Mouse (Mus musculus): ENCODE measurements around the gene Rbbp4.
"Not testable (repeated sequence)": the region's sequence is repeated elsewhere in the genome, so short reads cannot be mapped to it uniquely, and the experiment has no call there.

The Rbbp4 gene

DNA sequence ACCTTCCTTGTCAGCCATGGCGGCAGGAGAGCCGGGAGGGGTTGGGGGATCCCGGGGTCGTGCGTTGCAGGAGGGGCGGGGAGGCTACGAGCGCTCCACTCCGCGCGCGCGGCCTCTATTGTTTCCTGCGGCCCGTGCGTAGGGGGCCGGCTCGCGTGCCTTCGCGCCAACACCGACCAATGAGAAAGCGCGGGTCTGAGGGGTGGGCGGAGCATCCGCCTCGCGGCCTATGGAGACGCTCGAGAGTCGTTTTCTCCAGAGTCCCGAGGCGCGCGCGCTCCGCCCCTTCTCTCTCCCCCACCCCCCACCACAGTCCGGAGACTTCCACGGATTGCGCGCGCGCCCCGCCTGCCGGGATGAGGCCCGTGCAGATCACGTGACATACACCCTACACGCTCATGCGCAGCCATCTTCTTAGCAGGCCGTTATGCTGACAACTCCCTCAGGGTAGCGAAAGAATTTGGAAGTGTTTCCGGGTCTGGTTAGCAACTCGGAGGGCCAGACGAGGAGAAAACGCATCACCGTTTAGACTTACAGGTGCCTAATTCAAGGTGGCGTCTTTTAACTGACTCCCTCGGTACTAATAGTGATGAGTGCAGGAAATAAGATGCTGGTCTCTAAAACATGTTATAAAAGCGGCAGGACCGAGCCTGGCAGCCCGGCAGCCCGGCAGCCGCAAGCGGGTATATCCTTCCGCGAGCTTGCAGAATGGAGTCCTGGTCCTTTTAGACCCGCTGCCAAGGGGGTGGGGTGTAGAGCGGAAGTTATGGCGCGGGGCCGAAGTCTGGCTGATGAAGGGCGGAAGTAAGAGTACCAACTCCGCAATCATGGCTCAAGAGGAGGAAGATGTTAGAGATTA lies at the start of gene Rbbp4, which contains the start of gene Zbtb8os:
TSS of gene Rbbp4 (minus strand) at position 155 of the 859 bp plus-strand sequence.
TSS of gene Zbtb8os (plus strand) at position 480 of the 859 bp plus-strand sequence.
- DNase-seq, result peak; percentile 96

GRCm38 (mm10) chr4:129384440-129384839 lies 49.3 kb upstream of the Rbbp4 start:
- DNase-seq, result peak; percentile 59

DNA sequence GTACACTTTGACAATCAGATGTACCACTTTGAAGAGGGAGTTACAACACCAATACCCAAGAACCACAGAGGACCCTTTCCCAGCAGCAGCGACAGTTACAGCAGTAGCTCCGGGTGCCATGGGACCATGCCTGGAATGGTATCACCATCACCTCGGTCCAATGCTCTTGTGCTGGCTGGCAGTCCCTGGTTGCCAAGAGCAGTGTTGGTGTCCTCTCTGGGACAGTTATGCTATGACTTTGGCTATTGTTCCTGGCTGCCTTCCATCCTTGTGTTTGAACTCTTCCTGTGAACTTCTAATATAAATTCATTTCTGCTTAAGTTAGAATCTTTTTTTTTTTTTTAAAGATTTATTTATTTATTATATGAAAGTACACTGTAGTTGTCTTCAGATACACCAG lies 48.4 kb upstream of the Rbbp4 start:
- peak; percentile 39 for DNase-seq

GRCm38 (mm10) chr4:129382488-129382887 lies 47.3 kb upstream of the Rbbp4 start:
- DNase-seq, result no peak

GRCm38 (mm10) chr4:129382029-129382428 lies 46.9 kb upstream of the Rbbp4 start:
- no peak for DNase-seq

DNA sequence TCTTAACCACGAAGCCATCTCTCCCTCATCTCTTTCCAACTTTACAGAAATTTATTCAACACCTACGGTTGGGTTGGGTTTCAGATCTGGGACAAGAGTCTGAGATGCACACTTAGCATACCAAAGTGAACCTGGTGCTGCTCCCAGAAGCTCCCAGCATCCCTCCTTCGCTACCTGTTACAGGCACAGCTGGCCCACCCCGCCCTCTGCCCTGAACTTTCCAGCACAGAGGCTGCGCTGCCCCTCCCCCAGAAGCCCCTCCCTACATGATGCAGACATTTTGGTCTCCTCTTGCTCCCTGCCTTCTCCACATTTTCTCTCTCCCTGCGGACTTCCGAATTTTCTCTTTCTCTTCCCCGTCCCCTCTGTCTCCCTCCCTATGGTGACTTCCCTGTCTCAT lies 46.0 kb upstream of the Rbbp4 start:
- DNase-seq, result no peak

- DNase-seq, result no peak
These were observed 44.6 kb upstream of the Rbbp4 start for GRCm38 (mm10) chr4:129379805-129380204.

- peak; percentile 65 for DNase-seq
These were observed 42.6 kb upstream of the Rbbp4 start, which contains the start of gene Zbtb8a for GRCm38 (mm10) chr4:129377601-129378390. Gene Zbtb8a, minus strand, starts transcription at chr4:129378116.

- peak; percentile 52 for DNase-seq
These were observed 41.9 kb upstream of the Rbbp4 start for GRCm38 (mm10) chr4:129376961-129377545.

DNA sequence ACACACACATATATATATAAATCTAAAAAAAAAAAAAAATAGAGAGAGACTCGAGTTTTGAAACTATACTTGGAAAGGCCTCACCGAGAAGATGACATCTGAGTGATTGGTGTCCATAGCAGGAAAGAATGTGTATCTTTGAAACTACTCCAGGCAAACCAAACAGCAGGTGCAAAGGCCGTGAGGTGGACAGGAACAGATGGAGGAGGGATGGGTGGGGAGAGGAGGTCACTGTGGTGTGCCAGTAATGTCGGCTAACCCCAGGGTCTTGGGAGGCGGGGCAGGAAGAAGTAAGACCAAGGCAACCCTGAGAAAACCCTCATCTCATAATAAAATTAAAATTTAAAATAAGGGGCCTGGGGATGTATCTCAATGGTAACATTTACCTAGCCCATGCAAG lies 40.7 kb upstream of the Rbbp4 start:
- DNase-seq, result no peak

GRCm38 (mm10) chr4:129375000-129375399 lies 39.8 kb upstream of the Rbbp4 start:
- no peak for DNase-seq

- DNase-seq, result no peak
These were observed 39.1 kb upstream of the Rbbp4 start for GRCm38 (mm10) chr4:129374219-129374755.

DNA sequence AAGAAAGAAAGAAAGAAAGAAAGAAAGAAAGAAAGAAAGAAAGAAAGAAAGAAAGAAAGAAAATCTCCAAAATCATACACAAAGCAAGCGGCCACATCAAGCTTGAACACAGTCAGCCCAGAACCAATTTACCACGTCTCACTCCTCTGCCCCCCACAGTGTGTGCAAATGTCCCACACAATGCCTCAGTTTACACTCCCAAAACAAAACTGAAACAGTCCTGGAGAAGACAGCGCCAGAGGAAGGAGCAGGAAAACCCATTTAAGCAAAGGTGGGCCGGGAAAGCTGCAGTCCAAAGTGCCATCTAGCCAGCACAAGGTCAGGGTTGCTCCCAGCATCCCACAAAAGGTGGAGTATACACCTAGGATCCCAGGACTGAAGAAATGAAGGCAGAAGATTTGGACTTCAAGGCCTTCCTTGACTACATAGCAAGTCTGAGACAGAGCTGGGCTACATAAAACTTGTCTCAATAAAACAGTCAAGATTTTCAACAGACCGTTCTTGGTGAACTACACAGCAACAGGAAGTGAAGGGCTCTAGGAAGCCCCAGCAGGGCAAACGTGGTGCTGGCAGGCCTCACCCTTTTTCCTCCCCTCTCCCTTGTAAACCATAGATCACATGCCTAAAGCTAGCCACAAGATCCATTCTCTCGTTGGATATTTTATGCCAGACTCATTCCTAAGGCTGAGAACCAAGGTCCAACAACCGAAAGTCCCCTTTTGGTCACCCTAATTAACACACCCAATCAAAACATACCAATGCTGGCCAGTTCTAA lies 38.2 kb upstream of the Rbbp4 start:
- DNase-seq, result no peak

- no peak for DNase-seq
These were observed 36.2 kb upstream of the Rbbp4 start for GRCm38 (mm10) chr4:129371391-129371790.

DNA sequence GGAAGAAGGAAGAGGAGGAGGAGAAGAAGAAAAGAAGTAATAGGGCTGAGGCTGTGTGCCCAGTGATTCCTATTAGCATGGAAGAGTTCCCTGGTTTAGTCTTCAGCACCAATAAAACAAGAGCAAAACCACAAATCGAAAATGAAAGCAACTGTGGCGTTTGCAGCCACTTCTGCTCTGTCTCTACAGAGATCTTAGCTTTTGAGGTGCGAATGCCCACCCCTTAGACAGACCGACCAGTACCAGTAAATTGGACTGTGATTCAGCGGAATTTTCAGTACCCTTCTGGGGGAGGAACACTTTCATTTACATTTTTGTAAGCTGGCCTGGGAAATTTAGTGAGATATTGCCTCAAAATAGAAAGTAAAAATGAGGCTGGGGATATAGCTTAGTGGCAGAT lies 30.1 kb upstream of the Rbbp4 start:
- DNase-seq, result no peak

DNA sequence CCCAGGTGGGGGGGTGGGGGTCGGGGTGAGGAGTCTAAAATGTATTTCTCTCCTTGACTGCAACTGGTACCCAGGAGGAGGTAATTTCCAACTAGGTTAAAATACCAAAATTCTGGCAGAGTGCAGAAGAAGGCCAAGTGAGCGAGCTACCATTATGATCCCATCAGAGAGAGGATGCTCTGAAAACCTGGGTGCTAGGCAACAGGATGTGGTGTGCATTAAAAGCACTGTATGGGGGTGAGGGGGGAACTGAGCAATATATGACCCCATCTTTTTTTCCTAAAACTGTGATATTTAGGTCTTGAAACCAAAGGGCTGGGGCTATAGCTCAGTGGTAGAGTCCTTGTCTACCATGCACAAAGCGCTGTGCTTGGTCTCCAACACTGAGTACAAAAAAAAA lies 29.2 kb upstream of the Rbbp4 start:
- no peak for DNase-seq

- no peak for DNase-seq
These were observed 28.3 kb upstream of the Rbbp4 start for GRCm38 (mm10) chr4:129363463-129363862.

- DNase-seq, result no peak
These were observed 27.6 kb upstream of the Rbbp4 start for GRCm38 (mm10) chr4:129362771-129363170.

- not testable (repeated sequence) for DNase-seq
These were observed 27.1 kb upstream of the Rbbp4 start for GRCm38 (mm10) chr4:129362238-129362637.

DNA sequence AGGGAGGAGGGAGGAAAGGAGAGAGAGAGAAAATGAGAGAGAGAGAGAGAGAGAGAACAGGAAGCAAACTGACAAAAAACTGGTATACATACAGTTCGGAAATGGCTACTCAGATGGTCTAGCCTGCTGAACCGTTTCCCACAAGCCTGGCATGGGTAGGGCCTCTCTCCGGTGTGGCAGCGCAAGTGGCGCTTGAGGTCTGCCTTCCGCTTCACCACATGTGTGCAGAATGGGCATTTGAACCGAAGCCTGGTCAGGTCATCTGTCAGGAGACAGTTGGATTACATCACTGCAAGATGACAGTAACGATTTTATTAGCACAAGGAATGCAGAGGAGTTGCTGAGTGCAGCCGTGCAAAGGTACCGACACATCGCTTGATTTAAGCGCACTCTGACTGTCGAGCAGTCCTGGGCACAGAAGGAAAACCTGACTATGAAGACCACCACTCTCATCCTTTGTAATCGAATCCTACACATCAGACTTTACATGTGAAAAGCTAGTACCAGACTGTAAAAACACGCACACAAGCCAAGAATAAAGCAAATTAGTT lies 22.5 kb upstream of the Rbbp4 start:
- DNase-seq, result no peak

DNA sequence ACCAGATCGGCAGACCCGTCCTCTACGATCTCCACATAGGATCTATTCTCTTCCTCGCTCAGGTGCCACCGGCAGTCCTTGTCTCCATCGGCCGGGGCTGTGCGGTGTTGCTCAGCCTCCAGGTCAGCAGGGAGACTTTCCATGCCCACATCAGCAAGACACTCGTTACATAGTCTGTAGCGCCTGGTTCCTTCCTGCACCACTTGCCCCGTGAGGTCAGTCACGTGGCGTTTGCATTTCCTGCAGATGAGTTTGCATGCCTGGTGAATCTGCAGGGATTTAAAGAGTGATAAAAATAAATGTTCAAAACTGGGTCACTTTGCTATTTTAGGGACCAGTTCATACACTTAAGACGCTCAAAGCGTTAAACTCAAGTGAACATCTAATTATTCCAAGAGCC lies 19.1 kb upstream of the Rbbp4 start:
- DNase-seq, result no peak

DNA sequence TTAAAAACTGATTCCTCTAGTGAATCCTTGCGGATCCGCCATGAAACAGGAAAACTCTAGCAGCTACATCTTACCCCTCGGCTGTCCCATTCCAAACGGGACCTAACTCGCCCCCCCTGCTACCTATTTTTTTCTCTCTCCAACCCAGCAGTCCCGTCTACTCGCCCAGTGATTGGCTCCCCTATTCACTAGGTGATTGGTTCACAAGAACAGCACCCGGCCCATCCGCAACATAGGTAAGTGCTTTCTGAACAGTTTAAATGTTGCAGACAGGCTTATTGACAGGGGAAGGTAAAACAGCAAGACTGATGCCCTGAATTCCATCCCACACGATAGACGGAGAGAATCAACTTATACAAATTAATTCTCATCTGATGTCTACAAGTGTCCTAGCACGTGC lies 18.0 kb upstream of the Rbbp4 start:
- DNase-seq, result no peak
